Mouse (Mus musculus) kidney, adult 8-10 months (tissue): ENCODE data around the gene Plscr3.
A peak's percentile ranks its signal among the peaks of the same experiment; 100 is the strongest.

Experiments
- DNase-seq, 2 experiments: peaks; one replicate each; pipeline ENCODE4 v3.0.0; 2022

Plscr3 gene

DNA sequence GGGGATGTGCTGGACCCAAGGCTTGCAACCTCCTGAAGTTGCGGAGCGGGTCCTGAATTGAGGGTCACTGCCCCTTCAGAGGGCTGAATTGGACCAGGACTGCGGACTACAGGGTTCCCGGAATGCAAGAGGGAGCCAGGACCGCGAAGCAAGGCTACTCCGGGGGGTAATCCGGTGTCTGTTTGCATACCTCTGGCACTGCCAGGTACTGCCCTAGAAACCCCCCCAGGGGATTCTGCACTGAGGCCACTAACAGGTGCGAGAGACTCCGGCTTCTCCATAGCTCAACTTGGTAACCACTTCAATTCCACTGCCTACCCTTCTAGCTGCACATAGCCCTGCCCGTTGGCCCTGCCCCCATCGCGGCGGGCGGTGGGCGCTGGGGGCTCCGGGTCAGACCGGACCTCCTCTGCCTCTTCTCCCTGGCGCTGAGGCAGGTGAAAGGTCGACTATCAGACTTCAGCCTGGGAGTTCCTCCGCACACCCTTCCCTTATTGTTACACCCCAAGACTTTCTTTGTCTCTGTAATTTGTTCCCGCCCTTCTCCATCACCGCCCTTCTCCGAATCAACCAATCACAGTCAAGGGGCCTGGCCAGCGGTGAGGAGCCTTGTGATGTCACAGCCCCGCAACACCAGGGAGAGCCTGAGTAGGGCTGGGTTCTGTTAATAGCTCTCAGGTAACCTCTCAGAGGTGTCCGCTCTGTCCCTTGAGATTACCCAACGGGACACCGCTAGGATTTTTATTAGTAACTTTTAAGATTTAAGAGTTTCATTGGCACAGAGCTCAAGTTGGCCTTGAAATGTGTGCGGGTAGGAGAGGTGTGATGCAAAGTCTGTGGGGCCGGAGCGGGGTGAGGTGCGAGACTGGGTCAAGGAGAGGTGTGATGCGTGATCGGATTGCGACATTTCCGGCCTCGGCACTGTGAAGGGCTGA, 54.6 kb downstream of the Plscr3 start, which contains the start of the genes 2810408A11Rik and Neurl4:
Gene 2810408A11Rik, minus strand, starts transcription at position 517 of the 935 bp plus-strand sequence.
Gene Neurl4, plus strand, starts transcription at position 602 of the 935 bp plus-strand sequence.
- DNase-seq: peak; percentile 93 to 95

GRCm38 (mm10) chr11:69901406-69901846, 55.2 kb downstream of the Plscr3 start:
- peak; percentile 98 for DNase-seq
